Mouse (Mus musculus) kidney, embryonic 15.5 days (tissue): ENCODE measurements around the gene Slc17a5. TPM values are rescaled to one million over a fixed set of nuclear protein-coding genes. Genes with fewer than 3 reads are reported as not detected.
A peak's percentile ranks its signal among the peaks of the same experiment; 100 is the strongest.

Source experiments
- ATAC-seq: fragments of 200-750 bp; cut with Nextera tagmentation; replicated peaks from 2 replicates; pipeline ENCODE4 v1.8.0; 2017; ENCODE audit warnings: moderate TSS enrichment; ENCODE audit not compliant: low FRiP score
- H3K27ac ChIP-seq: fragments of 300-500 bp; sonication (generic); 2 replicates; pipeline ENCODE4 v1.5.1; 2015; ENCODE audit warnings: mild to moderate bottlenecking, inconsistent platforms
- H3K27me3 ChIP-seq: fragments of 300-500 bp; sonication (generic); 2 replicates; pipeline ENCODE4 v1.6.1; 2015; ENCODE audit warnings: inconsistent platforms
- H3K36me3 ChIP-seq: fragments of 300-500 bp; sonication (generic); 2 replicates; pipeline ENCODE4 v1.6.1; 2015; ENCODE audit warnings: inconsistent platforms
- H3K4me1 ChIP-seq: fragments of 300-500 bp; sonication (generic); 2 replicates; pipeline ENCODE4 v1.6.1; 2015; ENCODE audit warnings: inconsistent platforms
- H3K4me2 ChIP-seq: fragments of 300-500 bp; sonication (generic); 2 replicates; pipeline ENCODE4 v1.6.1; 2015; ENCODE audit warnings: moderate library complexity, mild to moderate bottlenecking, inconsistent platforms
- H3K4me3 ChIP-seq: fragments of 300-500 bp; sonication (generic); replicated peaks from 2 replicates; pipeline ENCODE4 v1.5.1; 2015; ENCODE audit warnings: mild to moderate bottlenecking, inconsistent platforms
- H3K9ac ChIP-seq: fragments of 300-500 bp; sonication (generic); 2 replicates; pipeline ENCODE4 v1.6.1; 2015; ENCODE audit warnings: mild to moderate bottlenecking, inconsistent platforms
- H3K9me3 ChIP-seq: fragments of 300-500 bp; sonication (generic); replicated peaks from 2 replicates; pipeline ENCODE4 v1.6.1; 2016; ENCODE audit warnings: inconsistent platforms
- WGBS: fragments of 180-500 bp; shearing (Covaris S2); methylation state at CpG from one replicate; pipeline ENCODE4 v1.1.7; 2015; ENCODE audit warnings: mixed read lengths; 5-methylcytosine and 5-hydroxymethylcytosine counted together
- polyA plus RNA-seq: library from polyadenylated mRNA; unstranded; fragments of >200 nt; fragmentation: Nextera tagmentation; extraction: Ambion mirVana; gene quantifications from 2 replicates; pipeline ENCODE4 v1.2.1, GENCODE M21; 2015

Slc17a5 gene
- polyA plus RNA-seq, 1 experiment from 2014 or later: 17.8 TPM

GRCm38 (mm10) chr9:78595769-78596555 lies 8.1 kb upstream of the Slc17a5 start:
- ATAC-seq: no peak
- H3K27ac ChIP-seq: no peak overlapping the region
- WGBS: 90% methylated on average over 18 of the region's 18 CpGs

GRCm38 (mm10) chr9:78595257-78595656 lies 7.4 kb upstream of the Slc17a5 start:
- no peak overlapping the region for H3K4me3 ChIP-seq
- 84% methylated on average over 3 of the region's 3 CpGs for WGBS
- no peaks in the 10 kb centered on the region for H3K36me3 ChIP-seq
- no peaks in the 10 kb centered on the region for H3K9me3 ChIP-seq
- no peak overlapping the region for H3K4me2 ChIP-seq
- H3K27ac ChIP-seq: no peak overlapping the region
- H3K9ac ChIP-seq: no peak overlapping the region
- no peaks in the 10 kb centered on the region for H3K27me3 ChIP-seq
- ATAC-seq: no peak
- no peaks in the 10 kb centered on the region for H3K4me1 ChIP-seq

More at GRCm38 (mm10) chr9:78595769-78596555, 8.1 kb upstream of the Slc17a5 start:
- Histone ChIP-seq H3K36me3 (no peaks in the 10 kb centered on the region), H3K4me2 (no peak overlapping the region), H3K27me3 (no peaks in the 10 kb centered on the region), H3K4me3 (no peak overlapping the region), H3K9ac (no peak overlapping the region), H3K9me3 (no peaks in the 10 kb centered on the region), H3K4me1 (no peaks in the 10 kb centered on the region)

- WGBS: 91% methylated on average over 2 of the region's 2 CpGs
- Histone ChIP-seq H3K4me1 (peaks cover 7% of the 10 kb centered on the region; the same call in 1 of the 2 replicates), H3K4me2 (no peak overlapping the region), H3K36me3 (no peaks in the 10 kb centered on the region), H3K4me3 (no peak overlapping the region), H3K27me3 (no peaks in the 10 kb centered on the region), H3K9me3 (no peaks in the 10 kb centered on the region), H3K27ac (no peak overlapping the region), H3K9ac (no peak overlapping the region)
- ATAC-seq: no peak
These were observed 2.6 kb upstream of the Slc17a5 start for GRCm38 (mm10) chr9:78590471-78590870.

GRCm38 (mm10) chr9:78588411-78589033 lies 681 bp upstream of the Slc17a5 start:
- peak overlapping the region; percentile 25; the same call in 1 of the 2 replicates for H3K9ac ChIP-seq
- WGBS: 38% methylated on average over 10 of the region's 10 CpGs
- peak overlapping the region; percentile 76 for H3K4me2 ChIP-seq
- peaks cover 7% of the 10 kb centered on the region; the same call in 1 of the 2 replicates for H3K4me1 ChIP-seq
- H3K27me3 ChIP-seq: no peaks in the 10 kb centered on the region
- peak overlapping the region; percentile 72 for H3K4me3 ChIP-seq
- peak; percentile 55 for ATAC-seq
- H3K27ac ChIP-seq: peak overlapping the region; percentile 81
- H3K9me3 ChIP-seq: no peaks in the 10 kb centered on the region
- H3K36me3 ChIP-seq: 0 out of 2 replicates have a peak, but pooled peaks cover 7% of the 10 kb centered on the region

- peaks cover 7% of the 10 kb centered on the region; the same call in 1 of the 2 replicates for H3K4me1 ChIP-seq
- H3K4me2 ChIP-seq: peak overlapping the region; percentile 76
- ATAC-seq: no peak
- 0 out of 2 replicates have a peak, but pooled peaks cover 7% of the 10 kb centered on the region for H3K36me3 ChIP-seq
- H3K27me3 ChIP-seq: no peaks in the 10 kb centered on the region
- H3K27ac ChIP-seq: peak overlapping the region; percentile 70
- WGBS: under 1% methylated on average over 31 of the region's 31 CpGs
- peak overlapping the region; percentile 59 for H3K9ac ChIP-seq
- peak overlapping the region; percentile 72 for H3K4me3 ChIP-seq
- no peaks in the 10 kb centered on the region for H3K9me3 ChIP-seq
These were observed 490 bp downstream of the Slc17a5 start for GRCm38 (mm10) chr9:78587218-78587883.

GRCm38 (mm10) chr9:78579644-78580396 lies 8.0 kb downstream of the Slc17a5 start:
- Histone ChIP-seq H3K4me2 (no peak overlapping the region), H3K9me3 (no peaks in the 10 kb centered on the region), H3K9ac (no peak overlapping the region), H3K27me3 (no peaks in the 10 kb centered on the region), H3K4me3 (no peak overlapping the region), H3K27ac (no peak overlapping the region), H3K36me3 (peaks cover 30% of the 10 kb centered on the region), H3K4me1 (peaks cover 6% of the 10 kb centered on the region)
- ATAC-seq: peak; percentile 75; the same call in 1 of the 2 replicates
- WGBS: 57% methylated on average over 10 of the region's 10 CpGs

GRCm38 (mm10) chr9:78578824-78579223 lies 9.0 kb downstream of the Slc17a5 start:
- no peak overlapping the region for H3K27ac ChIP-seq
- WGBS: 93% methylated on average over 7 of the region's 7 CpGs

GRCm38 (mm10) chr9:78576466-78576865 lies 11.4 kb downstream of the Slc17a5 start:
- Histone ChIP-seq H3K9me3 (no peaks in the 10 kb centered on the region), H3K9ac (no peak overlapping the region), H3K4me3 (no peak overlapping the region), H3K4me2 (no peak overlapping the region), H3K4me1 (peaks cover 6% of the 10 kb centered on the region), H3K36me3 (peaks cover 38% of the 10 kb centered on the region), H3K27ac (no peak overlapping the region), H3K27me3 (no peaks in the 10 kb centered on the region)
- WGBS: 93% methylated on average over 5 of the region's 5 CpGs
- ATAC-seq: no peak

More at GRCm38 (mm10) chr9:78578824-78579223, 9.0 kb downstream of the Slc17a5 start:
- Histone ChIP-seq H3K9ac (no peak overlapping the region), H3K27me3 (no peaks in the 10 kb centered on the region), H3K4me3 (no peak overlapping the region), H3K4me1 (peaks cover 6% of the 10 kb centered on the region), H3K4me2 (no peak overlapping the region), H3K36me3 (peaks cover 28% of the 10 kb centered on the region), H3K9me3 (no peaks in the 10 kb centered on the region)
- no peak for ATAC-seq

- 97% methylated on average over 9 of the region's 9 CpGs for WGBS
These were observed 17.9 kb downstream of the Slc17a5 start for GRCm38 (mm10) chr9:78569934-78570333.

GRCm38 (mm10) chr9:78559479-78559878 lies 28.4 kb downstream of the Slc17a5 start:
- Histone ChIP-seq H3K4me2 (no peak overlapping the region), H3K9me3 (no peaks in the 10 kb centered on the region), H3K27me3 (no peaks in the 10 kb centered on the region), H3K27ac (no peak overlapping the region), H3K4me1 (no peaks in the 10 kb centered on the region), H3K4me3 (no peak overlapping the region), H3K36me3 (no peaks in the 10 kb centered on the region; the same call in 1 of the 2 replicates), H3K9ac (no peak overlapping the region)
- ATAC-seq: no peak
- 85% methylated on average over 4 of the region's 4 CpGs for WGBS

More at GRCm38 (mm10) chr9:78569934-78570333, 17.9 kb downstream of the Slc17a5 start:
- Histone ChIP-seq H3K36me3 (peaks cover 25% of the 10 kb centered on the region; the same call in 1 of the 2 replicates), H3K27ac (no peak overlapping the region), H3K9ac (no peak overlapping the region), H3K4me3 (no peak overlapping the region), H3K4me1 (no peaks in the 10 kb centered on the region), H3K27me3 (no peaks in the 10 kb centered on the region), H3K4me2 (no peak overlapping the region), H3K9me3 (no peaks in the 10 kb centered on the region)
- ATAC-seq: no peak

- Histone ChIP-seq H3K9me3 (no peaks in the 10 kb centered on the region), H3K4me1 (no peaks in the 10 kb centered on the region), H3K27ac (no peak overlapping the region), H3K9ac (no peak overlapping the region), H3K27me3 (no peaks in the 10 kb centered on the region), H3K4me2 (no peak overlapping the region), H3K36me3 (no peaks in the 10 kb centered on the region; the same call in 1 of the 2 replicates), H3K4me3 (no peak overlapping the region)
- no peak for ATAC-seq
- WGBS: 80% methylated on average over 8 of the region's 8 CpGs
These were observed 29.1 kb downstream of the Slc17a5 start for GRCm38 (mm10) chr9:78558586-78559214.
